Mouse (Mus musculus) layer of hippocampus, postnatal 36 days (tissue): Measurements from ENCODE around the gene Syvn1. TPM values are rescaled to one million over a fixed set of nuclear protein-coding genes. Genes with fewer than 3 reads are reported as not detected.
A peak's percentile ranks its signal among the peaks of the same experiment; 100 is the strongest.
"Not testable (repeated sequence)": the region's sequence is repeated elsewhere in the genome, so short reads cannot be mapped to it uniquely, and the experiment has no call there.

Experiments used
- DNase-seq, 2 experiments: peaks; one replicate each; pipeline ENCODE4 v3.0.0; 2022
- total RNA-seq, 2 experiments: library from RNA; stranded (reverse); gene quantifications; 2 replicates each; pipeline ENCODE4 v1.2.3; 2021

The Syvn1 gene
- total RNA-seq, 2 experiments from 2014 or later: 46.4 to 52.3 TPM

- DNase-seq: no peak
These were observed 4.1 kb upstream of the Syvn1 start for GRCm38 (mm10) chr19:6042293-6042692.

DNA sequence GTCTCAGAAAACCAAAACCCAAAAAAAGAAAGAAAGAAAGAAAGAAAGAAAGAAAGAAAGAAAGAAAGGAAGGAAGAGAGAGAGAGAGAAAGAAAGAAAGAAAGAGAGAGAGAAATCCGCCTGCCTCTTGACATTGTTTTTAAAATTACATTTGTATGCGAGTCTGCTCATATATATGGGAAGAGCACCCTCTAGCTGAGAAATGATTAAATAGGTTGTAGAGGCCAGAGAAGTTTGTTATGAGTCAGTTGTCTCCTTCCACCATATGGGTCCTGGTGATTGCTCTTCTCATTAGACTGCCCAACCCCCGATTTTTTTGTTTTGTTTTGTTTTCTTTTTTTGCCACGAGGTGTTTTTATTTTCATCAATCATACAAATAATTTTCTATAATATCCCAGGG is 2.3 kb upstream of the Syvn1 start:
- DNase-seq: not testable (repeated sequence)

- no peak for DNase-seq
These were observed 746 bp upstream of the Syvn1 start for GRCm38 (mm10) chr19:6045366-6046293.

- no peak for DNase-seq
These were observed 950 bp downstream of the Syvn1 start for GRCm38 (mm10) chr19:6047154-6047898.

GRCm38 (mm10) chr19:6047899-6048166 is 1.5 kb downstream of the Syvn1 start:
- no peak for DNase-seq

- no peak for DNase-seq
These were observed 2.5 kb downstream of the Syvn1 start for GRCm38 (mm10) chr19:6048681-6049410.

- no peak for DNase-seq
These were observed 6.1 kb downstream of the Syvn1 start for GRCm38 (mm10) chr19:6052516-6052915.

DNA sequence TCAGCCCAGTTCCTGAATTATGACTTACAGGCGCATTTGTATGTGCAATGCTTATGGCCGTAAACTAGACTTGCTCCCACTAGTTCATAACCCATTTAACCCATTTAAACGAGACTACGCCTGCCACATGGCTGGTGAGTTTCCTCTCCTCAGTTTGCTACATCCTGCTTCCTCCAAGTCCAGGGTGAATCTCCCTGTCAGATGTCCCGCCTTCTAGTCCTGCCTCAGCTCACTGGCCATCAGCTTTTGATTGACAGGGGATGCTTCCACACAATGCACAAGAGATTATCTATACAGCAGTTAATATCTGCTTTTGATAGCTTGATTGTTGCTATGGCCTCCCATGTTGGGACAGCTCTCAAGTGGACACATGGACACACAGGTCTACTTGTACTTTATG is 7.9 kb downstream of the Syvn1 start:
- no peak for DNase-seq

- no peak for DNase-seq
These were observed 10.3 kb downstream of the Syvn1 start for GRCm38 (mm10) chr19:6056696-6057095.

- DNase-seq: peak; percentile 98 to 99
These were observed 11.1 kb downstream of the Syvn1 start, which contains the start of the genes Mrpl49 and Fau for GRCm38 (mm10) chr19:6057313-6058096. Gene Mrpl49, minus strand, starts transcription at chr19:6057785. Gene Fau, plus strand, starts transcription at chr19:6057844.

DNA sequence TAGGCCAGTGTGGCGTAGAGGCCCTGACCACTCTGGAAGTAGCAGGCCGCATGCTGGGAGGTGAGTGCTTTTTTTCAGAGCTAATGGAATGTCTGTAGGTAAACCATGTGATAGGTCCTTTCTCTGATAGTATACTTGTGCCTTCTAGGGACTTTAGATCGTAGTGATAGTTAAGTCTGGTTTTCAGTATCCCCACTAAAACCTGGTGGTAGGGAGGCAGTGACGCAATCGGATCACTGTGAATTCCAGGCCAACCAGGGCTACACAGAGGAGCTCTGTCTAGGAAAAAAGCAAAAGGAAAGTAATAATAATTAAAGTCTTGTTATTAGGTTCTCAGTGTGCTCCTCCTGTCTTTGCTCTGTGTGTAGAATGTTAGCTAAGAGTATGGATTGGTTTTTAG is 12.1 kb downstream of the Syvn1 start:
- DNase-seq: no peak

GRCm38 (mm10) chr19:6058966-6059365 is 12.6 kb downstream of the Syvn1 start:
- DNase-seq: no peak

- peak; percentile 93 to 94 for DNase-seq
These were observed 14.7 kb downstream of the Syvn1 start, which contains the start of gene Znhit2 for GRCm38 (mm10) chr19:6061021-6061533. Gene Znhit2, plus strand, starts transcription at chr19:6061192.

- DNase-seq: peak; percentile 45
These were observed 15.4 kb downstream of the Syvn1 start for GRCm38 (mm10) chr19:6061641-6062302.

DNA sequence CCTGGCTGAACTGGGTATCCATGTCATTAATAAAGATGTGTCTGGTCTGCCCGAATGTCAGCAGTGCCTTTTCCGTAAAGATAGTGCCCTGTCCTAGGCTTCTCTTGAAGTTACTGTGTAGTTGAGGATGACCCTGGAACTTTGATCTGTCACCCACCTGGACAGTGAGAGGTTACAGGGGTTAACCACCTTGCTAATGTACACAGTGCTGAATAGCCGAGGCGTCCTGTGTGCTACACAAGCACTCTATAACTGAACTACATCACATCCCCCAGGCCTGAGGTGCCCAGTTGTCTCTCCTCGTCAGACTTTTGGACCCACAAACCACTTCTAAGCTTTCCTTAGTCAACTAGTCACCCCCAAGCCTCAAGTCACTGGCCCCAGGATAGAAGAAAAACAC is 16.0 kb downstream of the Syvn1 start:
- no peak for DNase-seq

DNA sequence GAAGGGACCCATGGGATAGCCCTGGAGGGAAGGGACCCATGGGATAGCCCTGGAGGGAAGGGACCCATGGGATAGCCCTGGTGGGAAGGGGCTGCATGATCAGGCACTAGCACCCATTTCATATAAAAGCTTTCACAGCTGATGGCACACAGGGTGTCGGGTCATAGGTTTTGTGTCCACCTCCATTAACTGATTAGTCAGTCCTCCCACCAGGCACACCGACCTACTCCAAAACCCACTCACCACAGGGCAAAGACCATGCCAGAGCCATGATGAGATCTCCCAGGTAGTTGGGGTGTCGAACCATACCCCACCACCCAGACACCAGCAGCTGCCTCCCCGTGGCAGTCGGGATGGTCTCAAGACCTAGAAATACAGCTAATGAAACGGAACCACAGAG is 16.7 kb downstream of the Syvn1 start:
- no peak for DNase-seq

DNA sequence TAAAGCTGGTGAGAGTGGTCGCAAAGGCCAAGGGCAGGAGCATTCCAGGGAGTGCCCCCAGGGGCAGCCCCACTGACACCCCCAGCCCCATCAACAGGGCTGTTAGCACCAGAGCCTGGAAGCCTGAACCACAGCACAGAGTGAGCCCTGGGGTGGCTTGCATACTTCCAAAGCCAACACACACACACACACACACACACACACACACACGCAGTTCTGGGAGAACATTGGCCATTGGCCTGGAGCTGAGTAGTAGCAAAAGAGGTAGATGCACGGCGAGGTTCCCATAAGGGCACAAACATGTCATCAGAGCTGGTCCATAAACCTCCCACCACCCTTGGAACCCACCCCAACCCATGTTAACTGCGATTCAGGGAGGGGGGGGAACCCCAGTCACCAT is 20.2 kb downstream of the Syvn1 start:
- DNase-seq: peak in 1 of 2 experiments; percentile 21

DNA sequence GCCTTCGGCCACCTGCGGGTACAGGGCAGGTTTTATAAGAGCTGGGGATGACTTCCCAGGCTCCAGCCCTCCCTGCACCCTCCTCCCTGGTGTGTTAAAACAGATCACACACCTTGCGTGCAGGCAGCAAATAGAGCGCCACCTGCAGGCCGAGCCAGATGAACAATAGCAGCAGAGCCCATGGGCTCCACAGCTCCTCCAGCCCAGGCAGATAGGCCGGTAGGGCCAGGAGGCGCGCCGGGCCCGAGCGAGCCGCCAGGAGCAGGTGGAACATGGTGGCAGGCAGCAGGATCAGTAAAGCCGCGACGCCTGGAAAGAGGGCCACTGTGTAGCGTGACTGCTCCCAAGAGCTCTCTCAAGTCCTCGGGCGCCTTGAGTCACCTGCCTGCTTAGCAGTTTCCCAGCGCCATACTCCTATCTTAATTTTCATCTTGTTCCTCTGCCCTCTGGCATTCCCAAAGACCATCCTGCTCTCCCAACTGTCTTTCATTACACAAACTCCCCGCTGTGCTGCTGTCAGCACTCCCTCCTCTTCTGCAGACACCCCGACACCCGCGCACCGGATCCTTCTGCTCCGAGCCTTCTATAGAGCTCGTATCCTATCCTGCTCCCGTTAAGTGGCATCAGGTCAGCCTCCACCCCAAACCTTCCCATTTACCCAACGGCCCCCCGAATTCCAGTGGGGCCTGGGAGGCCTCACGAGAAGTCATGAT is 20.8 kb downstream of the Syvn1 start:
- DNase-seq: peak; percentile 75 to 81

DNA sequence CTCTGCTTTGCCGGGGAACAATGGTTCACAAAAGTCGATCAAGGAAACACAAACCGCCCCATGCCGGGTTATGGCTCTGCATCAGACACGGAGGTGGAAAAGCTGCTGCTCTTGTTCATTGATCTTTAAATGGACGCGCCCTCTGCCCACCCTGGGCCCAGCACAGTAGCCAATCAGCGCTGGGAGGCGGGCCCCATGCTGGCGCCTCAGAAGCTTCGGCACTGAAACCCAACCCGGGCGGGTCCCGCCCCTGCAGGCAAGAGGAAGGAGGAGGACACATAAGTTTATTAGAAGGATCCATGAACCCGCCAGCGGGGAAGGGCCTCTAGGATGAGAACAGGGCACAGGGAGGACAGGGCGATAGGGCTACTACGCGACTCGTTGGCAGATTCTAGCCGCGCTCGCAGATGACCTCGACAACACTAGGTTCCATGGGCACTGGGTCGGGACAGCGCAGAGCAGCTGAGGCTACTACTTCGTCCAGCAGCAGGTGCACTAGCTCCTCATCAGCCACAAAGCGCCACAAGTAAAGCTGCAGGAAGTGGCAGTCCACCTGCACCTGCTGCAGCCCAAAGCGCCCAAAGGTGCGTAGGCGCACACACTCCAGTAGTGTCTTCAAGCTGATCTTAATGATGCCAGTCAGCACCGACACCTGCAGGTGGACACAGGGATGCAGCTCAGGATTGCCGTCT is 21.5 kb downstream of the Syvn1 start, which contains the start of gene Tm7sf2:
Gene Tm7sf2, minus strand, starts transcription at position 650 of the 692 bp plus-strand sequence.
- DNase-seq: peak; percentile 86 to 87

DNA sequence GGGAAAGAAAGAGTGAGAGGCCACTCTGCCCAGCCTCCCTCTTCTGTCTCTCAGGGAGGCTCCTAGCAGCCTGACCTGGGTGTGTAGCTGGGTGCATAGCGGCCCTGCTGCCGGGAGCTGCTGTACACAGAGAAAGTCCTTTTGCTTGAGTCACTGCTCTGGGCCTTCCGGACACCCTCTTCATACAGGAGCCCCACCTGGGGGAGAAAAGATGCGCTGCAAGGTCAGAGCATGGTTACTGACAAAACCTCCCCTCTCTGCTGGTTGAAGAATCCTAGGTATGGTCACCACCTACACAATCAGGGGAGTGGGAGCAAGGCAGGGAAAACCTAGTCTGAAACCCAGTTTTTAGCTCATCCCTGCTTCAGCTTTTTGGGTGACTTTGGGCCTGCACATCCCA is 22.6 kb downstream of the Syvn1 start:
- DNase-seq: no peak
